Comparison of ENCODE assay signal across 28 mouse cellular contexts in the genomic region with DNA sequence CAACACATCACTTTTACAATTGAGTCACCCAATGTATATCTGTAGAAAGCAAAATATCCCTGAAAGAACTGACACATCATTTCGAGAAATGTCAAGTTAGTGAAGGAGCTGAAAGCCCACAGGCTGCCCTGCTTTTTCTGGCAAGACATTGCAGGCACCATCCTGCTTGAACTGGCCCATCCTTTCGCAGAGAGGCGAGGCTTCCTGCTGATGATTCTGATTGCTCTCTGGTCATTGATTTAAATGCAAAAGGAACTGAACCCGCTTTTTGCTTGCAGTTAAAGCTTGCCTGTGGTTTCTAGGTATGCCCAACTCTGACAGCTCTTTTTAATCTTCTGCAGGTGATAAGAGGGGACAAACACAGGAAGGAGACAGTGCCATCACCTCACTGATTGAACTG.
DNase-seq lines count a peak whose midpoint lies in the region; ATAC-seq and TF ChIP-seq lines count a peak whose summit lies in the region.
"Had no signal": no experiment of that assay in that cellular context is flagged by ENCODE, and none has a peak within 500 bp of the region (broad histone marks: within the 10 kb centered on the region; RNA-seq: fewer than 3 reads in every experiment).

No protein-coding gene starts in this region.

- 38% methylated on average over 4 of the region's 4 CpGs for WGBS in forebrain, embryonic 14.5 days
- WGBS in forebrain, embryonic 15.5 days = 44% methylated on average over 4 of the region's 4 CpGs
- 45% methylated on average over 4 of the region's 4 CpGs for WGBS in midbrain, postnatal 0 days
- 34% methylated on average over 4 of the region's 4 CpGs for WGBS in midbrain, embryonic 15.5 days
- 28% methylated on average over 4 of the region's 4 CpGs for whole genome bisulfite sequencing in forebrain, embryonic 11.5 days

- peak; percentile 4 for DNase-seq in forebrain, embryonic 14.5 days (ENCODE audit: low spot score)
- DNase-seq in midbrain, postnatal 0 days (ENCODE audit: low spot score) = peak; percentile 15
- peak; percentile 11 for DNase-seq in R1 (ENCODE audit: low read depth, low spot score)
- no peak for DNase-seq in forebrain, embryonic 11.5 days (ENCODE audit: low spot score)
- DNase-seq in ovary, postnatal 14 days (ENCODE audit: low spot score) = no peak
- DNase-seq: adrenal gland, adult 8-10 months; adrenal gland, postnatal 25 days; cerebellum, adult 2 months; cerebellum, postnatal 25 days; gastrocnemius, postnatal 25 days; heart, adult 18-20 months; heart, postnatal 10 days; heart, postnatal 36 days; kidney, adult 2 months had no signal

- no peak overlapping the region for H3K4me3 ChIP-seq in forebrain, embryonic 14.5 days (ENCODE audit: low read depth, low read length)
- no peak overlapping the region for H3K4me3 ChIP-seq in forebrain, embryonic 15.5 days
- no peak overlapping the region for H3K4me3 ChIP-seq in midbrain, postnatal 0 days (ENCODE audit: low read depth, low read length)
- no peak overlapping the region for H3K4me3 ChIP-seq in midbrain, embryonic 15.5 days
- no peak overlapping the region for H3K4me3 ChIP-seq in forebrain, embryonic 11.5 days (ENCODE audit: low read depth, low read length)
- H3K4me3 ChIP-seq: embryonic facial prominence, embryonic 13.5 days; erythroblast, embryonic 14.5 days; forebrain, embryonic 13.5 days; heart, embryonic 12.5 days; heart, embryonic 15.5 days; hindbrain, embryonic 10.5 days; hindbrain, embryonic 13.5 days had no signal

- ATAC-seq in forebrain, embryonic 14.5 days = no peak
- no peak for ATAC-seq in forebrain, embryonic 15.5 days (replicated peaks)
- no peak for ATAC-seq in midbrain, postnatal 0 days (ENCODE audit: low FRiP score)
- ATAC-seq in midbrain, embryonic 15.5 days (replicated peaks) = no peak
- no peak for ATAC-seq in forebrain, embryonic 11.5 days (replicated peaks; ENCODE audit: low FRiP score)
- ATAC-seq: activated CD4-positive, CD25-positive, alpha-beta regulatory T cell, adult 4 months; CD4-positive, CD25-positive, alpha-beta regulatory T cell, adult 4 months; forebrain, embryonic 13.5 days; intestine, postnatal 0 days; Patski had no signal

- H3K27ac ChIP-seq in forebrain, embryonic 14.5 days (ENCODE audit: low read depth, low read length) = no peak overlapping the region
- no peak overlapping the region for H3K27ac ChIP-seq in forebrain, embryonic 15.5 days (replicated peaks)
- no peak overlapping the region for H3K27ac ChIP-seq in midbrain, postnatal 0 days (ENCODE audit: low read depth, low read length)
- H3K27ac ChIP-seq in midbrain, embryonic 15.5 days = no peak overlapping the region
- H3K27ac ChIP-seq in forebrain, embryonic 11.5 days (ENCODE audit: low read depth, low read length) = no peak overlapping the region
- H3K27ac ChIP-seq: embryonic facial prominence, embryonic 13.5 days; forebrain, embryonic 13.5 days; heart, embryonic 15.5 days; hindbrain, embryonic 10.5 days; hindbrain, embryonic 13.5 days had no signal

- no peak overlapping the region for H3K9ac ChIP-seq in forebrain, embryonic 14.5 days (ENCODE audit: low read length)
- no peak overlapping the region for H3K9ac ChIP-seq in forebrain, embryonic 15.5 days (replicated peaks)
- no peak overlapping the region for H3K9ac ChIP-seq in midbrain, postnatal 0 days (replicated peaks; ENCODE audit: low read length, poor library complexity, severe bottlenecking)
- H3K9ac ChIP-seq in midbrain, embryonic 15.5 days = no peak overlapping the region
- H3K9ac ChIP-seq in forebrain, embryonic 11.5 days (ENCODE audit: low read length) = no peak overlapping the region
- H3K9ac ChIP-seq: embryonic facial prominence, embryonic 13.5 days; forebrain, embryonic 13.5 days; heart, embryonic 12.5 days; heart, embryonic 15.5 days; hindbrain, embryonic 13.5 days had no signal

- H3K4me2 ChIP-seq in forebrain, embryonic 14.5 days (ENCODE audit: low read length) = no peak overlapping the region
- H3K4me2 ChIP-seq in forebrain, embryonic 15.5 days (replicated peaks) = no peak overlapping the region
- H3K4me2 ChIP-seq in midbrain, postnatal 0 days (ENCODE audit: low read depth, low read length, poor library complexity, severe bottlenecking) = no peak overlapping the region
- no peak overlapping the region for H3K4me2 ChIP-seq in midbrain, embryonic 15.5 days
- no peak overlapping the region for H3K4me2 ChIP-seq in forebrain, embryonic 11.5 days (ENCODE audit: low read depth, low read length, severe bottlenecking)
- H3K4me2 ChIP-seq: embryonic facial prominence, embryonic 13.5 days; forebrain, embryonic 13.5 days; heart, embryonic 12.5 days; heart, embryonic 15.5 days; hindbrain, embryonic 13.5 days had no signal

- TF ChIP-seq CTCF in midbrain, postnatal 0 days (IDR thresholded peaks at IDR 0.05) = no peak

- no peaks in the 10 kb centered on the region for H3K36me3 ChIP-seq in forebrain, embryonic 14.5 days (ENCODE audit: control insufficient read depth, insufficient read depth, low read length)
- H3K36me3 ChIP-seq in forebrain, embryonic 15.5 days = no peaks in the 10 kb centered on the region
- no peaks in the 10 kb centered on the region for H3K36me3 ChIP-seq in midbrain, postnatal 0 days (ENCODE audit: insufficient read depth, low read length)
- H3K36me3 ChIP-seq in midbrain, embryonic 15.5 days (replicated peaks) = no peaks in the 10 kb centered on the region
- no peaks in the 10 kb centered on the region for H3K36me3 ChIP-seq in forebrain, embryonic 11.5 days (ENCODE audit: control insufficient read depth, insufficient read depth, low read length)
- H3K36me3 ChIP-seq: embryonic facial prominence, embryonic 13.5 days; G1E; heart, embryonic 12.5 days; heart, embryonic 15.5 days; hindbrain, embryonic 10.5 days; hindbrain, embryonic 13.5 days had no signal

- H3K4me1 ChIP-seq in forebrain, embryonic 14.5 days (ENCODE audit: control insufficient read depth, insufficient read depth, low read length) = no peaks in the 10 kb centered on the region
- H3K4me1 ChIP-seq in forebrain, embryonic 15.5 days = no peaks in the 10 kb centered on the region
- no peaks in the 10 kb centered on the region for H3K4me1 ChIP-seq in midbrain, postnatal 0 days (ENCODE audit: insufficient read depth, low read length)
- no peaks in the 10 kb centered on the region for H3K4me1 ChIP-seq in midbrain, embryonic 15.5 days
- no peaks in the 10 kb centered on the region for H3K4me1 ChIP-seq in forebrain, embryonic 11.5 days (replicated peaks; ENCODE audit: control insufficient read depth, insufficient read depth, low read length)
- H3K4me1 ChIP-seq: embryonic facial prominence, embryonic 13.5 days; forebrain, embryonic 13.5 days; heart, embryonic 12.5 days; heart, embryonic 15.5 days; hindbrain, embryonic 10.5 days; hindbrain, embryonic 13.5 days had no signal

- no peaks in the 10 kb centered on the region for H3K27me3 ChIP-seq in forebrain, embryonic 14.5 days (replicated peaks; ENCODE audit: control insufficient read depth, insufficient read depth, low read length)
- H3K27me3 ChIP-seq in forebrain, embryonic 15.5 days = no peaks in the 10 kb centered on the region
- no peaks in the 10 kb centered on the region for H3K27me3 ChIP-seq in midbrain, postnatal 0 days (ENCODE audit: insufficient read depth, low read length)
- H3K27me3 ChIP-seq in midbrain, embryonic 15.5 days (replicated peaks) = no peaks in the 10 kb centered on the region
- H3K27me3 ChIP-seq in forebrain, embryonic 11.5 days (ENCODE audit: control insufficient read depth, insufficient read depth, low read length) = no peaks in the 10 kb centered on the region
- H3K27me3 ChIP-seq: embryonic facial prominence, embryonic 13.5 days; forebrain, embryonic 13.5 days; heart, embryonic 12.5 days; heart, embryonic 15.5 days; hindbrain, embryonic 13.5 days; Patski had no signal

- no peaks in the 10 kb centered on the region for H3K9me3 ChIP-seq in forebrain, embryonic 14.5 days (replicated peaks; ENCODE audit: control insufficient read depth, low read length)
- H3K9me3 ChIP-seq in forebrain, embryonic 15.5 days = no peaks in the 10 kb centered on the region
- no peaks in the 10 kb centered on the region for H3K9me3 ChIP-seq in midbrain, postnatal 0 days (ENCODE audit: low read length)
- H3K9me3 ChIP-seq in midbrain, embryonic 15.5 days = no peaks in the 10 kb centered on the region
- H3K9me3 ChIP-seq in forebrain, embryonic 11.5 days (ENCODE audit: control insufficient read depth, low read length) = no peaks in the 10 kb centered on the region
- H3K9me3 ChIP-seq: embryonic facial prominence, embryonic 13.5 days; forebrain, embryonic 13.5 days; G1E; heart, embryonic 12.5 days; heart, embryonic 15.5 days; hindbrain, embryonic 10.5 days; hindbrain, embryonic 13.5 days had no signal

Comparison
In these comparisons a context has a peak if more than half of its experiments do, and no peak if none do; other contexts are left out.
1. DNase-seq: peak in forebrain, embryonic 14.5 days (single experiment), midbrain, postnatal 0 days (single experiment) and R1 (single experiment); none in forebrain, embryonic 11.5 days (single experiment) and ovary, postnatal 14 days (single experiment).